Mouse (Mus musculus) hindbrain, embryonic 14.5 days (tissue): ENCODE data around the gene Olfr99. TPM values are rescaled to one million over a fixed set of nuclear protein-coding genes. Genes with fewer than 3 reads are reported as not detected.

Experiments
- ATAC-seq: fragments of 200-750 bp; cut with Nextera tagmentation; 2 replicates; pipeline ENCODE4 v1.8.0; 2017; ENCODE audit warnings: moderate number of reproducible peaks, mild to moderate bottlenecking, moderate TSS enrichment, moderate library complexity; ENCODE audit not compliant: low FRiP score
- DNase-seq: peaks from one replicate; pipeline ENCODE4 v3.0.0-alpha.2; 2015; ENCODE audit warnings: low spot score
- H3K27ac ChIP-seq: fragments of 300-500 bp; sonication (generic); 2 replicates; pipeline ENCODE4 v1.5.1; 2014; ENCODE audit warnings: mild to moderate bottlenecking, moderate library complexity
- H3K27me3 ChIP-seq: fragments of 300-500 bp; sonication (generic); 2 replicates; pipeline ENCODE4 v1.6.1; 2014; ENCODE audit warnings: mild to moderate bottlenecking, low read length, mixed read lengths; ENCODE audit not compliant: control insufficient read depth, insufficient read depth
- H3K36me3 ChIP-seq: fragments of 300-500 bp; sonication (generic); replicated peaks from 2 replicates; pipeline ENCODE4 v1.6.1; 2014; ENCODE audit not compliant: control insufficient read depth, insufficient read depth
- H3K4me1 ChIP-seq: fragments of 300-500 bp; sonication (generic); replicated peaks from 2 replicates; pipeline ENCODE4 v1.6.1; 2014; ENCODE audit warnings: antibody characterized with exemption, low read length, mixed read lengths; ENCODE audit not compliant: control insufficient read depth, insufficient read depth
- H3K4me2 ChIP-seq: fragments of 300-500 bp; sonication (generic); replicated peaks from 2 replicates; pipeline ENCODE4 v1.6.1; 2014; ENCODE audit warnings: mild to moderate bottlenecking, moderate library complexity
- H3K4me3 ChIP-seq: fragments of 300-500 bp; sonication (generic); replicated peaks from 2 replicates; pipeline ENCODE4 v1.5.1; 2014; ENCODE audit warnings: mild to moderate bottlenecking, low read length
- H3K9ac ChIP-seq: fragments of 300-500 bp; sonication (generic); 2 replicates; pipeline ENCODE4 v1.6.1; 2014
- H3K9me3 ChIP-seq: fragments of 300-500 bp; sonication (generic); 2 replicates; pipeline ENCODE4 v1.6.1; 2016; ENCODE audit warnings: low read length; ENCODE audit not compliant: control insufficient read depth
- WGBS: fragments of 180-500 bp; shearing (Covaris S2); extraction: QIAGEN DNeasy Blood & Tissue Kit; methylation state at CpG from one replicate; pipeline ENCODE4 v1.1.7; 2014; 5-methylcytosine and 5-hydroxymethylcytosine counted together
- polyA plus RNA-seq: library from polyadenylated mRNA; unstranded; fragments of >200 nt; fragmentation: Nextera tagmentation; extraction: Ambion mirVana; gene quantifications from 2 replicates; pipeline ENCODE4 v1.2.1, GENCODE M21; 2014

Olfr99 gene
- polyA plus RNA-seq = not detected in 2 replicates

- no peaks in the 10 kb centered on the region for H3K36me3 ChIP-seq
- H3K27me3 ChIP-seq = no peaks in the 10 kb centered on the region
- no peak for ATAC-seq
- no peak within 1 kb of the TSS for H3K4me2 ChIP-seq
- no peak within 1 kb of the TSS for H3K27ac ChIP-seq
- no peak within 1 kb of the TSS for H3K9ac ChIP-seq
- H3K4me1 ChIP-seq = no peaks in the 10 kb centered on the region
- no peak for DNase-seq
- H3K9me3 ChIP-seq = no peaks in the 10 kb centered on the region
- 76% methylated on average over 1 of the region's 1 CpGs for WGBS
- H3K4me3 ChIP-seq = no peak within 1 kb of the TSS
Observed at GRCm38 (mm10) chr17:37283360-37283759, at the start of gene Olfr99. Olfr99 (minus strand) TSS chr17:37283460.

GRCm38 (mm10) chr17:37316954-37317353, 33.7 kb upstream of the Olfr99 start, which contains the start of gene Olfr102:
Olfr102 (minus strand) TSS chr17:37317054.
- Histone ChIP-seq H3K27ac (no peak within 1 kb of the TSS), H3K4me1 (no peaks in the 10 kb centered on the region), H3K9ac (no peak within 1 kb of the TSS), H3K4me2 (no peak within 1 kb of the TSS), H3K4me3 (no peak within 1 kb of the TSS), H3K9me3 (no peaks in the 10 kb centered on the region), H3K27me3 (no peaks in the 10 kb centered on the region), H3K36me3 (no peaks in the 10 kb centered on the region)
- DNase-seq = no peak
- ATAC-seq = no peak

GRCm38 (mm10) chr17:37310146-37310699, 27.0 kb upstream of the Olfr99 start:
- Histone ChIP-seq H3K36me3 (no peaks in the 10 kb centered on the region), H3K27me3 (no peaks in the 10 kb centered on the region), H3K4me3 (no peak overlapping the region), H3K4me1 (no peaks in the 10 kb centered on the region), H3K4me2 (no peak overlapping the region), H3K27ac (no peak overlapping the region), H3K9me3 (no peaks in the 10 kb centered on the region), H3K9ac (no peak overlapping the region)
- 49% methylated on average over 2 of the region's 2 CpGs for WGBS
- ATAC-seq (no peak), DNase-seq (no peak)

GRCm38 (mm10) chr17:37308483-37308882, 25.2 kb upstream of the Olfr99 start:
- WGBS = 44% methylated on average over 4 of the region's 4 CpGs
- H3K4me3 ChIP-seq = no peak overlapping the region
- H3K4me1 ChIP-seq = no peaks in the 10 kb centered on the region
- H3K9ac ChIP-seq = no peak overlapping the region
- no peaks in the 10 kb centered on the region for H3K27me3 ChIP-seq
- H3K4me2 ChIP-seq = no peak overlapping the region
- ATAC-seq = no peak
- DNase-seq = peak; percentile 28
- H3K27ac ChIP-seq = no peak overlapping the region
- H3K36me3 ChIP-seq = no peaks in the 10 kb centered on the region
- H3K9me3 ChIP-seq = no peaks in the 10 kb centered on the region

- Histone ChIP-seq H3K9ac (no peak within 1 kb of the TSS), H3K36me3 (no peaks in the 10 kb centered on the region), H3K4me2 (no peak within 1 kb of the TSS), H3K4me1 (no peaks in the 10 kb centered on the region), H3K27ac (no peak within 1 kb of the TSS), H3K4me3 (no peak within 1 kb of the TSS), H3K9me3 (no peaks in the 10 kb centered on the region), H3K27me3 (no peaks in the 10 kb centered on the region)
- DNase-seq = no peak
- WGBS = 87% methylated on average over 4 of the region's 4 CpGs
- ATAC-seq = no peak
Observed at GRCm38 (mm10) chr17:37304213-37304612, 21.0 kb upstream of the Olfr99 start, which contains the start of gene Olfr101. Olfr101 (minus strand) TSS chr17:37304313.

GRCm38 (mm10) chr17:37280331-37280730, 2.9 kb downstream of the Olfr99 start:
- no peaks in the 10 kb centered on the region for H3K9me3 ChIP-seq
- H3K4me1 ChIP-seq = no peaks in the 10 kb centered on the region
- no peak overlapping the region for H3K4me3 ChIP-seq
- no peak for ATAC-seq
- no peaks in the 10 kb centered on the region for H3K36me3 ChIP-seq
- no peak for DNase-seq
- no peak overlapping the region for H3K9ac ChIP-seq
- no peak overlapping the region for H3K27ac ChIP-seq
- H3K4me2 ChIP-seq = no peak overlapping the region
- 73% methylated on average over 1 of the region's 1 CpGs for WGBS
- no peaks in the 10 kb centered on the region for H3K27me3 ChIP-seq

- H3K4me1 ChIP-seq = no peaks in the 10 kb centered on the region
Observed at GRCm38 (mm10) chr17:37276573-37276972, 6.7 kb downstream of the Olfr99 start.

GRCm38 (mm10) chr17:37275626-37276248, 7.5 kb downstream of the Olfr99 start:
- no peak overlapping the region for H3K4me2 ChIP-seq
- H3K9me3 ChIP-seq = no peaks in the 10 kb centered on the region
- WGBS = 85% methylated on average over 2 of the region's 2 CpGs
- DNase-seq = no peak
- H3K4me3 ChIP-seq = no peak overlapping the region
- ATAC-seq = no peak
- H3K27ac ChIP-seq = no peak overlapping the region
- H3K9ac ChIP-seq = no peak overlapping the region
- H3K27me3 ChIP-seq = peaks cover 4% of the 10 kb centered on the region; the same call in 1 of the 2 replicates
- no peaks in the 10 kb centered on the region for H3K4me1 ChIP-seq
- H3K36me3 ChIP-seq = no peaks in the 10 kb centered on the region

More at GRCm38 (mm10) chr17:37276573-37276972, 6.7 kb downstream of the Olfr99 start:
- Histone ChIP-seq H3K9ac (no peak overlapping the region), H3K36me3 (no peaks in the 10 kb centered on the region), H3K27me3 (no peaks in the 10 kb centered on the region), H3K9me3 (no peaks in the 10 kb centered on the region), H3K27ac (no peak overlapping the region), H3K4me3 (no peak overlapping the region), H3K4me2 (no peak overlapping the region)
- ATAC-seq = no peak
- no peak for DNase-seq

GRCm38 (mm10) chr17:37270702-37271092, 12.6 kb downstream of the Olfr99 start:
- Histone ChIP-seq H3K4me3 (peak overlapping the region; percentile 47), H3K36me3 (no peaks in the 10 kb centered on the region), H3K27me3 (peaks cover 4% of the 10 kb centered on the region; the same call in 1 of the 2 replicates), H3K9ac (peak overlapping the region; percentile 51), H3K27ac (no peak overlapping the region), H3K4me1 (no peaks in the 10 kb centered on the region), H3K9me3 (no peaks in the 10 kb centered on the region), H3K4me2 (peak overlapping the region; percentile 94)
- DNase-seq = no peak
- 68% methylated on average over 8 of the region's 8 CpGs for WGBS
- no peak for ATAC-seq
